Mouse (Mus musculus) intestine, embryonic 15.5 days (tissue): ENCODE results near the gene Pfkfb4. TPM values are rescaled to one million over a fixed set of nuclear protein-coding genes. Genes with fewer than 3 reads are reported as not detected.

Experiments
- ATAC-seq: fragments of 200-750 bp; cut with Nextera tagmentation; 2 replicates; pipeline ENCODE4 v1.8.0; 2017; ENCODE audit warnings: moderate TSS enrichment, moderate library complexity
- H3K27ac ChIP-seq: fragments of 300-500 bp; sonication (generic); 2 replicates; pipeline ENCODE4 v1.5.1; 2015; ENCODE audit warnings: mild to moderate bottlenecking, inconsistent platforms
- H3K27me3 ChIP-seq: fragments of 300-500 bp; sonication (generic); replicated peaks from 2 replicates; pipeline ENCODE4 v1.6.1; 2015; ENCODE audit warnings: inconsistent platforms
- H3K36me3 ChIP-seq: fragments of 300-500 bp; sonication (generic); 2 replicates; pipeline ENCODE4 v1.6.1; 2015; ENCODE audit warnings: inconsistent platforms
- H3K4me1 ChIP-seq: fragments of 300-500 bp; sonication (generic); replicated peaks from 2 replicates; pipeline ENCODE4 v1.6.1; 2015; ENCODE audit warnings: inconsistent platforms
- H3K4me2 ChIP-seq: fragments of 300-500 bp; sonication (generic); replicated peaks from 2 replicates; pipeline ENCODE4 v1.6.1; 2015; ENCODE audit warnings: mild to moderate bottlenecking, inconsistent platforms
- H3K4me3 ChIP-seq: fragments of 300-500 bp; sonication (generic); replicated peaks from 2 replicates; pipeline ENCODE4 v1.5.1; 2015; ENCODE audit warnings: inconsistent platforms
- H3K9ac ChIP-seq: fragments of 300-500 bp; sonication (generic); 2 replicates; pipeline ENCODE4 v1.6.1; 2015; ENCODE audit warnings: inconsistent platforms
- H3K9me3 ChIP-seq: fragments of 300-500 bp; sonication (generic); 2 replicates; pipeline ENCODE4 v1.6.1; 2016; ENCODE audit warnings: inconsistent platforms
- WGBS: fragments of 180-500 bp; shearing (Covaris S2); methylation state at CpG from one replicate; pipeline ENCODE4 v1.1.7; 2015; 5-methylcytosine and 5-hydroxymethylcytosine counted together
- polyA plus RNA-seq: library from polyadenylated mRNA; unstranded; fragments of >200 nt; fragmentation: Nextera tagmentation; extraction: Ambion mirVana; gene quantifications from 2 replicates; pipeline ENCODE4 v1.2.1, GENCODE M21; 2015

The Pfkfb4 gene
- polyA plus RNA-seq, 1 experiment from 2014 or later, result 11.5 TPM

- 81% methylated on average over 19 of the region's 19 CpGs for WGBS
- H3K27me3 ChIP-seq, result no peaks in the 10 kb centered on the region
- H3K36me3 ChIP-seq, result no peaks in the 10 kb centered on the region
- no peak overlapping the region for H3K9ac ChIP-seq
- H3K4me1 ChIP-seq, result peaks cover 10% of the 10 kb centered on the region
- H3K4me3 ChIP-seq, result no peak overlapping the region
- no peaks in the 10 kb centered on the region for H3K9me3 ChIP-seq
- no peak for ATAC-seq
- H3K27ac ChIP-seq, result no peak overlapping the region
- no peak overlapping the region for H3K4me2 ChIP-seq
Observed at GRCm38 (mm10) chr9:108998287-108999166, 6.9 kb downstream of the Pfkfb4 start.

DNA sequence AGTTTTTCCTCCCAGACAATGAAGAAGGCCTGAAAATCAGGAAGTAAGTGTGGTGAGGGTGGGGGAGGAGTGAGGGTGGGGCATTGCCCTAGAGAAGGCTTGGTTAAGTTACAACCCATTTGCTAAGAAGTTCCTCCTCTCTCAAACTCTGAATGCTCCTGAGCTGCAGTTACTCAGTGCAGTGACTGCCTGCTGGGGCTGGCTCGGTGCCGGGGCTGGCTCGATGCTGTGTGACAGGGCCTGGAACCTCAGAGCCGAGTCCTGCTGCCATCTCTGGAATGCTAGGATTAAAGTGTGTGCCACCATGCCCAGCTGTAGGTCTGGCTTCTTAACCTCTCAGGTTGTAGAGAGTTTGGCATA lies 7.6 kb downstream of the Pfkfb4 start:
- no peak for ATAC-seq
- Histone ChIP-seq H3K4me2 (no peak overlapping the region), H3K36me3 (no peaks in the 10 kb centered on the region), H3K4me1 (peaks cover 10% of the 10 kb centered on the region), H3K27me3 (no peaks in the 10 kb centered on the region), H3K9ac (no peak overlapping the region), H3K27ac (no peak overlapping the region), H3K4me3 (no peak overlapping the region), H3K9me3 (no peaks in the 10 kb centered on the region)
- 83% methylated on average over 4 of the region's 4 CpGs for WGBS

DNA sequence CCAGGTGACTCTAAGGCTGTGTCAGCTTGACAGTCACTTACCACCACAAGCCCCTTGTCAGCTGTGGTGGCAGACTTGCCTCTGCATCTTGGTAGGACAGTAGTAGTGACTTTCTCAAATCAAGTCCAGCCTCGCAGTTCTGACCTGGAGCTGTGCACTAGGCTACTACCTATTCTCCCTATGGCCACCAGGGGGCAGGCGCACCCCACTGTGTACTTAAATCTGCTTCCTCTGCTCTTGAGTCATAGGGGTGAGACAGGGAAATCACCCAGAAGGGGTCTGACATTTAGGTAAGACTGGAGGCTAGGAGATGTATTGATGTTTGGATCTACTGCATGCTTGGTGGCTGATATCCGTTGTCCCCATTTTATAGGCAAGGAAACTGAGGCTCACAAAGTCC lies 9.1 kb downstream of the Pfkfb4 start:
- Histone ChIP-seq H3K4me1 (peaks cover 4% of the 10 kb centered on the region; the same call in 1 of the 2 replicates), H3K27me3 (no peaks in the 10 kb centered on the region), H3K4me3 (no peak overlapping the region), H3K9me3 (no peaks in the 10 kb centered on the region), H3K36me3 (no peaks in the 10 kb centered on the region), H3K27ac (no peak overlapping the region), H3K9ac (no peak overlapping the region), H3K4me2 (no peak overlapping the region)
- ATAC-seq, result peak; percentile 45
- WGBS, result 12% methylated on average over 3 of the region's 3 CpGs

GRCm38 (mm10) chr9:109003201-109003600 lies 11.6 kb downstream of the Pfkfb4 start:
- H3K27me3 ChIP-seq, result no peaks in the 10 kb centered on the region
- 57% methylated on average over 2 of the region's 2 CpGs for WGBS
- no peak overlapping the region for H3K9ac ChIP-seq
- H3K4me2 ChIP-seq, result no peak overlapping the region
- no peaks in the 10 kb centered on the region for H3K4me1 ChIP-seq
- H3K9me3 ChIP-seq, result no peaks in the 10 kb centered on the region
- H3K4me3 ChIP-seq, result no peak overlapping the region
- no peak overlapping the region for H3K27ac ChIP-seq
- no peak for ATAC-seq
- no peaks in the 10 kb centered on the region for H3K36me3 ChIP-seq

GRCm38 (mm10) chr9:109007025-109007780 lies 15.6 kb downstream of the Pfkfb4 start:
- no peaks in the 10 kb centered on the region for H3K36me3 ChIP-seq
- no peak for ATAC-seq
- no peaks in the 10 kb centered on the region for H3K27me3 ChIP-seq
- H3K9ac ChIP-seq, result no peak overlapping the region
- WGBS, result 84% methylated on average over 21 of the region's 21 CpGs
- no peaks in the 10 kb centered on the region for H3K9me3 ChIP-seq
- no peak overlapping the region for H3K4me2 ChIP-seq
- H3K4me1 ChIP-seq, result 0 out of 2 replicates have a peak, but pooled peaks cover 5% of the 10 kb centered on the region
- H3K27ac ChIP-seq, result no peak overlapping the region
- no peak overlapping the region for H3K4me3 ChIP-seq

GRCm38 (mm10) chr9:109008081-109008480 lies 16.5 kb downstream of the Pfkfb4 start:
- ATAC-seq, result no peak
- Histone ChIP-seq H3K36me3 (no peaks in the 10 kb centered on the region), H3K4me2 (no peak overlapping the region), H3K27me3 (no peaks in the 10 kb centered on the region), H3K27ac (no peak overlapping the region), H3K4me3 (no peak overlapping the region), H3K9me3 (no peaks in the 10 kb centered on the region), H3K4me1 (0 out of 2 replicates have a peak, but pooled peaks cover 5% of the 10 kb centered on the region), H3K9ac (no peak overlapping the region)
- WGBS, result 84% methylated on average over 9 of the region's 9 CpGs

DNA sequence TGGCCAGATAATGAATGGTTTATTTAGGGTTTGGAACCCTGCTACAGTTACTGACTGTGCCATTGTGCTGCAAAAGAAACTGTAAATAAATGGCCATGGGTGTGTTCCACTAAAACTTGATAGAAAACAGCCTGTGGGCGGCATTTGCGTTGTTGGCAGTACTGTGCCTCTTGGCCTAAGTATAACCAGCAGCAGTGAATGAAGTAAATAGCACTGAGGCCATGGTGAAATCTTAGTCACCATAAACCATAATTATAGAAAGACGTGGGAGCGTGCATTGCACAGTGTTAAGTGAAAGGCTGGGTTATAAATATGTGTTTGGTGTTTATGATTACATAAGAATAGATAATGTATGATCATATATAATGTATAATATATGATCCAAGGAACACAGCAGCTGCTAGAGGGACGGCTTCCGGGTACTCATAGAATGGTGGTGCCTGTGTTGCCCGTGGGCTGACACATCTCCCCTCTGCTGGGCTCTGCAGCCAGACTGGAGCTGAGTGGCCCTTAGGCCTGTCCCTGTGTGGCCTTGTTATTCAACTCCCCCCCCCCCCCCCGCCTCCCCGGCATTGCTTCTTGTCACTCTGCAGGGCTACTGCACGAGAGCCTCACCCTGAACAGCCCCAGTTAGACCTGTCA lies 17.5 kb downstream of the Pfkfb4 start:
- Histone ChIP-seq H3K9me3 (no peaks in the 10 kb centered on the region), H3K4me1 (0 out of 2 replicates have a peak, but pooled peaks cover 5% of the 10 kb centered on the region), H3K36me3 (no peaks in the 10 kb centered on the region), H3K4me2 (no peak overlapping the region), H3K27me3 (no peaks in the 10 kb centered on the region), H3K27ac (no peak overlapping the region), H3K9ac (no peak overlapping the region), H3K4me3 (no peak overlapping the region)
- ATAC-seq, result no peak
- WGBS, result 66% methylated on average over 10 of the region's 10 CpGs

DNA sequence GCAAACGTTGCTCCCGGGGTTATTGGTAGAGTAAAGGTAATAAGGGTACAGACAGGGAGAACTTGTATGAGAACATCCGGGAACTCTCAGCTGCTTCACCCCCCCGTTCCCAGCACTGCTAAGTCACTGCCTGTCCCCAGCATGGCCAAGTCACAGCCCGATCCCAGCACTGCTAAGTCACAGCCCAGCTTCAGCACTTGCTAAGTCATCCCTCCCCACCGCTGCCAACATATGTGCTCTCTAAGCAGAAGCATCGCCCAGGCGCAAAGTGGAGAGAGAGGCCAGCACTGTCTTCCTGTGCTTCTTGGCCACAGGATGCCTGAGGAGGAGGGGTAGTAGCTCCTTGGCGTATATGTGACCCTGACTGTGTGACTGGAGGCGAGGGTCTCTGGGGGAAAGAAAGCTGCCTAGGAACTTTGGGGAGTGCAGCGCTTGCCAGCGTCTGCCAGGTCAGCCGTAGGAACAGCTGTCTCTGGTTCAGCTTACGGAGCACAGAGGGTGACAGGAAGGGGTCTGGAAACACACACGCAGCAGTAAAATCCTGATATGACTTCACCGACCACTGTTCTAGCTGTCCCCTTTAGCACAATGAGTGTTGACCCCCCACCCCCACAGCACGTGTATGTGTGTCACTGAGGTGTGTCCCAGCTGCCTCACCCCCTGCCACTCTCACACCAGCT lies 18.2 kb downstream of the Pfkfb4 start:
- 42% methylated on average over 17 of the region's 17 CpGs for WGBS
- Histone ChIP-seq H3K4me1 (0 out of 2 replicates have a peak, but pooled peaks cover 5% of the 10 kb centered on the region), H3K27ac (no peak overlapping the region), H3K36me3 (no peaks in the 10 kb centered on the region), H3K9me3 (no peaks in the 10 kb centered on the region), H3K9ac (no peak overlapping the region), H3K4me2 (no peak overlapping the region), H3K4me3 (no peak overlapping the region), H3K27me3 (no peaks in the 10 kb centered on the region)
- peak; percentile 41; the same call in 1 of the 2 replicates for ATAC-seq

GRCm38 (mm10) chr9:109010316-109010690 lies 18.7 kb downstream of the Pfkfb4 start:
- Histone ChIP-seq H3K36me3 (no peaks in the 10 kb centered on the region), H3K4me3 (no peak overlapping the region), H3K4me1 (0 out of 2 replicates have a peak, but pooled peaks cover 5% of the 10 kb centered on the region), H3K27ac (no peak overlapping the region), H3K27me3 (no peaks in the 10 kb centered on the region), H3K9ac (no peak overlapping the region), H3K9me3 (no peaks in the 10 kb centered on the region), H3K4me2 (no peak overlapping the region)
- ATAC-seq, result no peak
- WGBS, result 64% methylated on average over 14 of the region's 14 CpGs

GRCm38 (mm10) chr9:109015397-109015796 lies 23.8 kb downstream of the Pfkfb4 start:
- peak; percentile 83 for ATAC-seq
- no peaks in the 10 kb centered on the region for H3K27me3 ChIP-seq

GRCm38 (mm10) chr9:109016973-109017604 lies 25.5 kb downstream of the Pfkfb4 start:
- Histone ChIP-seq H3K4me1 (no peaks in the 10 kb centered on the region), H3K27ac (no peak overlapping the region), H3K27me3 (no peaks in the 10 kb centered on the region), H3K9me3 (no peaks in the 10 kb centered on the region), H3K36me3 (no peaks in the 10 kb centered on the region), H3K4me2 (no peak overlapping the region), H3K4me3 (no peak overlapping the region), H3K9ac (no peak overlapping the region)
- WGBS, result 55% methylated on average over 11 of the region's 11 CpGs
- ATAC-seq, result no peak

More at GRCm38 (mm10) chr9:109015397-109015796, 23.8 kb downstream of the Pfkfb4 start:
- Histone ChIP-seq H3K4me2 (no peak overlapping the region), H3K9ac (no peak overlapping the region), H3K4me1 (no peaks in the 10 kb centered on the region), H3K36me3 (no peaks in the 10 kb centered on the region), H3K27ac (no peak overlapping the region), H3K9me3 (no peaks in the 10 kb centered on the region), H3K4me3 (no peak overlapping the region)
- 44% methylated on average over 8 of the region's 8 CpGs for WGBS
